Mouse (Mus musculus) ES-E14 (cell line): ENCODE measurements around the gene Kcng3.

Experiments used
- CHD2 ChIP-seq: IDR thresholded peaks from 2 replicates; pipeline ENCODE4 v1.6.1; 2014; ENCODE audit warnings: mild to moderate bottlenecking, low read depth, low read length, inconsistent platforms
- HCFC1 ChIP-seq: IDR thresholded peaks from 2 replicates; pipeline ENCODE4 v1.6.1; 2012; ENCODE audit warnings: low read length, inconsistent platforms, borderline replicate concordance; ENCODE audit not compliant: insufficient read depth
- MAFK ChIP-seq: IDR thresholded peaks from 2 replicates; pipeline ENCODE4 v1.6.1; 2014; ENCODE audit warnings: mild to moderate bottlenecking, low read depth, low read length, inconsistent platforms; ENCODE audit not compliant: insufficient read depth
- ZC3H11A ChIP-seq: IDR thresholded peaks from 2 replicates; pipeline ENCODE4 v1.6.1; 2012; ENCODE audit warnings: low read depth, mild to moderate bottlenecking, inconsistent platforms, low read length, borderline replicate concordance
- ZNF384 ChIP-seq: IDR thresholded peaks from 2 replicates; pipeline ENCODE4 v1.6.1; 2012; ENCODE audit warnings: low read depth, low read length, inconsistent platforms

DNA sequence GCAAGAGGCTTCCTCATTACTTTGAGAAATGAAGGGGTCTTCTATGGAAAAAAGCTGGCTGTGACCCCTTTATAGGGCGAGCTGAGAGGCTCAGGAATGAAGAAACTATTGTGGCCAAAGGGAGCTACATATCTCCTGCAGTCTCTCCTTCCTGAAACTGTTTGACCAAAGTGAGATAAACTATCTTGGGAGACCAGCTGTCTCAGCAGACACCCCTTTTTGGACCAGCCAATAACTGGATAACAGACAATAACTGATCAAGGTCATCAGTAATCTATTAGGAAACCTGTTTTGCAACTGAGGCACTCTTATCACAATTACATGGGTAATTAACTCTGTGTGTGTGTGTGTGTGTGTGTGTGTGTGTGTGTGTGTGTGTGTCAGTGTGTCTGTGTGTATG lies 27.2 kb upstream of the Kcng3 start:
- TF ChIP-seq HCFC1, result no peak
- no peak for TF ChIP-seq ZC3H11A
- no peak for TF ChIP-seq ZNF384
- TF ChIP-seq CHD2, result no peak
- no peak for TF ChIP-seq MAFK
